Mouse (Mus musculus): ENCODE measurements around the gene 4932438A13Rik.

- no peak for TF ChIP-seq CTCF (IDR thresholded peaks at IDR 0.05; ENCODE audit: control insufficient read depth, insufficient read depth, low read length)
- no peak for TF ChIP-seq POLR2A (IDR thresholded peaks at IDR 0.05; ENCODE audit: borderline replicate concordance, control insufficient read depth, low read depth, low read length)
These were observed 222.0 kb downstream of the 4932438A13Rik start for GRCm38 (mm10) chr3:37084860-37085259.
